Mouse (Mus musculus) spleen, adult 12 weeks (tissue): Measurements from ENCODE around the gene Epop.
"Not testable (repeated sequence)": the region's sequence is repeated elsewhere in the genome, so short reads cannot be mapped to it uniquely, and the experiment has no call there.

ENCODE experiments used
- DNase-seq: peaks from one replicate; pipeline ENCODE4 v3.0.0; 2022; ENCODE audit warnings: low spot score

The Epop gene

GRCm38 (mm10) chr11:97660734-97661647, 31.5 kb upstream of the Epop start:
- DNase-seq = no peak

GRCm38 (mm10) chr11:97659990-97660714, 30.6 kb upstream of the Epop start:
- DNase-seq = peak; percentile 41

DNA sequence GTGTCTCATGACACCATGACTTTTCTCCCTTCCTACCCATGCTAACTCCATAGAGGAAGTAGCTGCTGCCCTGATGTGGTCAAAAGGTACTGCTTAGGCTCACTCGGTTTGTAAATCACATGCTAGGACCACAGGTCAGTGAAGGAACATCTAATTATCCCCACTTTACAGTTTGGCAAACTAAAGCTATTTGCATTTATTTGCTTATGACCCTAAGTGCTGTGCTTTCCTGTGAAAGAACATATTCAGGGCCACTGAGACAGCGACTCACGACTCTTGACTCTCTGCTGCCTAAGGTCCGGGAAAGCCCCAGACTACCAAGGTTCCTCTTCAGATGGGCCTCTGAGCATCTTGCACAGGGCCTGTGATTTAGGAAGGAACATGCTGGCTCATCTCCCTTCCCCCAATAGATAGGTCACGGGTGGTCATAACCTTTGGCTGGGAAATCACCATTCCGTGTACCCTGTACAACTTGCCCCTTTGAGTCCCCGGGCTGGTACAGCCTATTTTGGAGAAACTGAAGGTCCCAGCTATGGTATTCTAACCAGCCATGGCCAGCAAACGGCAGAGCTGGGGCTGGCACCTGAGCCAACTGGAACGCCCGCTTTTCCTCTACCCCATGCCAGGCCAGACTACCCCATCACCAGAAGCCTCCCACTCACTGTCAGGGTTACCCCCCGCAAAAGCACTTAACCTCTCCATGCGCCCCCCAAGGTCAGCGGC, 29.9 kb upstream of the Epop start:
- peak; percentile 55 for DNase-seq

- DNase-seq = no peak
Measured at GRCm38 (mm10) chr11:97658751-97659266, 29.3 kb upstream of the Epop start.

DNA sequence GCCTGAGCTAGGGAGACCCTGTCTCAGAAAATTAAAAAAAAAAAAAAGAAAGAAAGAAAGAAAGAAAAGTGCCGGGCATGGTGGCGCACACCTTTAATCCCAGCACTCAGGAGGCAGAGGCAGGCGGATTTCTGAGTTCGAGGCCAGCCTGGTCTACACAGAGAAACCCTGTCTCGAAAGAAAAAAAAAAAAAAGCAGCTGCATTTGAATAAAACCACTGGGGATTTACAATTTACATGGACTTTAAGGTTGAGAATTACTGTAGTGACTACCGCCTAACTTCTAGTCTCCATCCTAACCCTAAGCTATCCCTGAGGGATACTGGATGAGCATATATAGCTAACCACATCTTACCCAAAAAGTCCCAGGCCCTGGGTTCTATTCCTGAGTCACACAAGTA, 28.5 kb upstream of the Epop start:
- not testable (repeated sequence) for DNase-seq

DNA sequence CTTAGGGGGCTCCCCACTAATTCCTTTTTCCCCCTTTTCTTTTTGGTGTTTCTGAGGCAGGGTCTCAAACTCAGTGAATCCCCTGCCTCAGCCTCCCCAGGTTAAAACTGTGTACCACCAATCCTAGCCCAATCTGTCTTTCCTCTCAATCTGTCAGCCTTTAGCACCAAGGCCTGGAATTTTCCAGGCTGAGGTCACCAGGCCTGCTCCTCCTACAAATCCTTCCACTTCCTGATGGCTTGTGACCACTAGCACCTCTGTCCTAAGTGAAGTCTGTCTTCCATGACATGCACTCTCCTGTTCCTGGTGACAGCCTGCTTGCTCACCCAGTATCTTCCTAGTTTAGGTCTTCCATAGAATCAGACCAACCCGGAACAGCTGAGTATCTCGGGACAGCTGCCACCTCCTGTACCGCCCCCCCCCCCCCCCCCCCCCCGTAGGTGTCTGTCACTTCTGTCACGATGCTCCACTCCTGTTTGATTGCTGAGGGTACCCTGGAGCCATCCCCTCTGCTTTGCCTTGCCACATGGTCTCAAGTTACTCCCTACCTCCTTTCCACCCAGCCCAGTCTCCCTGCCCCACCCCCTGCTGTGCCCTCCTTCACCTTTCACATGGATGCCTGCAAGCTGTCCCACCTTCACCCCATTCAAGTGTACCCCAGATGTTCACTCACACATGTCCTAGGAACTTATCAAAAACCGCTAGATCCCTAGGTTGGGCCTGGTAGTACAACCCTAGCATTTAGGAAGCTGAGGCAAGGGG, 27.9 kb upstream of the Epop start:
- DNase-seq = no peak

DNA sequence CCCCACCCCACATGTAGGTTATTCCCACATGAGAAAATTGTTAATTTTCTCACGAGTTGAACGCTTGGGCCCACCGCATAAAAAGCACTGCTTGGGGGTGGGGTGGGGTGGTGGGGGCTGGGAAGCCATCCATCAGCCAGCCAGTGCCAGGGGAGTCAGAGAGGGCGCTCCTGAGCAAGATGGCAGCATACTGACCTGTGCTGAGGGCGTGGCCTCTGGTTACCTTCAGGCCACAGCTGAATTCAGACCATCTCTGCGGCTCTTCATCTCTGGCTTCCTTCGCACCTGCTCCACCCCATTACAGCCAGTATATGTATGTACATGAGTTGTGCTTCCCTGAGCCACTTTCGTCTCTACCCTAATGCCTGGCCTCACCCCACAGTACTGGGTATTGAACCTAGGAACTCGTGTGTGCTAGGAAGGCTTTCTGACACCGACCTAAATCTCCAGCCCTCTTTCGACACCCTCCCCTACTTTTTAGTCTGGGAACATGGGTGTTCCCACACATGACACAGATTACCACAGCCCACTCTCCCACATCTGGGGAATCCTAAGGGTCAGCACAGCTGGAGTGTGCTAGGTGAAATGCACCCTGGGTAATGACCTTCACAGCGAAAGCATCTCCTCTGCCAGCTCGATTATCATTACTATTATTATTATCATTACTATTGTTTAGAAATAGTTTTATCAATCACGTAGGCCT, 26.9 kb upstream of the Epop start:
- DNase-seq = no peak

DNA sequence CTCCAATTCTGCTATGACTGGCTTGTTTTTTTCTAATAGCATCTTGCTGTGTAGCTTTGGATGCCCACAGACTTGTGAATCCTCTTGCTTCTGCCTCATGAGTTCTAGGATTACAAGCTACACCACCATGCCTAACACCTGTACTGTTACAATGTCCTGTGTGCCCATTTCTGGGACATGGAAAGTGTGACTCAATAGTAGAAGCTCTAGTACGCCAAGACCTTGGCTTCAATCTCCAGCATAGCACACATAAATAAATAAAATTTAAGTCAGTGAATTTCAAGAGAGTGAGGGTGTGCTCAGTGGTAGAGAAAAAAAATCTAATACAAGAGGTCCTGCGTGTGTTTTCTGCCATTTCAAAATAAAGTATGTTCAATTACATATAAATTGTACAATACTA, 24.7 kb upstream of the Epop start:
- no peak for DNase-seq

GRCm38 (mm10) chr11:97653376-97653775, 23.9 kb upstream of the Epop start:
- DNase-seq = not testable (repeated sequence)

DNA sequence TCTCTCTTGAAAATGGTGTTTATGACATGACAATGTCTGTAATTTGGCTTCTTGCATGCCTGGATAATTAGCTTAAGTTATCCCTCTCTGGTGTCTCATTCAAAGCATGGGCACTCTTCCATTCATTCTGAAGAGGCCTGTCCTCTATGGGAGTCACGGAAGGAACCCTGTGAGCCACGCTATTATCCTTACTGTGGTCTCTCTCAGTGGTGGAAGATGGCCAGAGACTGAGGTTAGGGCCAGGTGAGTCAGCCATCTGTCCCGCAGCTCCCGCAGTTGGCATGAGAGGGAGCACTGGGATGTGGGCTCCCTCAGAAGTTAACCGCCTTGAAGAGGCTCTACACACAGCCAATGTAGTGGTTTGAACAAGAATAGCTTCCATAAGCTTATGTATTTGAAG, 20.8 kb upstream of the Epop start:
- DNase-seq = no peak

DNA sequence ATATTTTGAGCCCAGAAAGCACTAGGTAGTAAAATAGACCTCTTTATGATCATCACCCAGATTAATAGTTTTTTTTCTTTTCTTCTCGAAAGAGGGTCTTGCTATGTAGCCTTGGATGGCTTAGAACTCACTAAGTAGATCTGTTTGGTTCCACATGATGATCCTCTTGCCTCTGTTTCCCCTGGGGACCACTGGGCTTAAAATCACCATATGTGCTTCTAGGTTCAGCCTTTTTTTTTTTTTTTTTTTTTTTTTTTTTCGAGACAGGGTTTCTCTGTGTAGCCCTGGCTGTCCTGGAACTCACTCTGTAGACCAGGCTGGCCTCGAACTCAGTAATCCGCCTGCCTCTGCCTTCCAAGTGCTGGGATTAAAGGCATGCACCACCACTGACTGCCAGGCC, 19.0 kb upstream of the Epop start:
- DNase-seq = not testable (repeated sequence)

- no peak for DNase-seq
Measured at GRCm38 (mm10) chr11:97644834-97645233, 15.3 kb upstream of the Epop start.

- DNase-seq = no peak
Measured at GRCm38 (mm10) chr11:97643380-97644055, 14.0 kb upstream of the Epop start.

- no peak for DNase-seq
Measured at GRCm38 (mm10) chr11:97642746-97643145, 13.2 kb upstream of the Epop start.

DNA sequence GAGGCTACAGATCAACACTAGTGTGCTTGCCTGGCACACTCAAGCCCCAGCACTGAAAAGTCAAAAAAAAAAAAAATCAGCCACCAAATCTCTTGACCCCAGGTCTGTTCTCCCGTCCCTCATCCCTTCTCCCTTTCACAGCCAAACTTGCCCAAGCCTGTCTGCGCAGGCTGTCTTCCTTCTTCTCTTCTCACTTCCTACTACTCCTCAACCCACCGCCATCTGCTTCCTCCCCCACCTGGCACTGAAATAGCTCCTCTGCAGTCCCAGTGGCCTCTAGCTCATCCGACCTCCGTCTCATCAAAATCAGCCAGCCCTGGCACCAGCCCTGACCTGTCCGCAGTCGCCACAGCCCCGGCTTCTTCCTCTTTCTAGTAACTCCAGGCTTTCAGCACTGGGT, 12.2 kb upstream of the Epop start:
- no peak for DNase-seq

- DNase-seq = no peak
Measured at GRCm38 (mm10) chr11:97635468-97636019, 6.0 kb upstream of the Epop start.

- not testable (repeated sequence) for DNase-seq
Measured at GRCm38 (mm10) chr11:97632440-97632839, 2.9 kb upstream of the Epop start.

DNA sequence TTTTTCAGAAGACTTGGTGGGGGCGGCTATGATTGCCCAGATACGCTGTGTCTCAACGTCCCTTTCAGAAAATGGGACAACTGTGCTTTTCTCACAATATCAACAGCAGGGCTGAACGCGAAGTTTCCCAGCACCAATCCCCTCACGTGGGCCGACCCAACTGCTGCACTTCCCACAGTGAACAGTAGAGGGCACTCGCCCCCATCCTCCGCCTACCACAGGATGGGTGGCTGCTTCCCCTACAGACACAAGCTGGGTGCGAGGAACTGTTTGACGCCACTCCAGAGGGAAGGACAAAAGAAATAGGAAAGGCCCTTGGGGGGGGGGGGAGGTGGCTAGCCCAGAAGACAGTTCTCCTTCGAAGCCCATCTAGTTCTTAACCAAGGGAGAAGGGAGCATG, 2.4 kb upstream of the Epop start:
- DNase-seq = peak; percentile 68

GRCm38 (mm10) chr11:97631500-97631899, 2.0 kb upstream of the Epop start:
- no peak for DNase-seq

DNA sequence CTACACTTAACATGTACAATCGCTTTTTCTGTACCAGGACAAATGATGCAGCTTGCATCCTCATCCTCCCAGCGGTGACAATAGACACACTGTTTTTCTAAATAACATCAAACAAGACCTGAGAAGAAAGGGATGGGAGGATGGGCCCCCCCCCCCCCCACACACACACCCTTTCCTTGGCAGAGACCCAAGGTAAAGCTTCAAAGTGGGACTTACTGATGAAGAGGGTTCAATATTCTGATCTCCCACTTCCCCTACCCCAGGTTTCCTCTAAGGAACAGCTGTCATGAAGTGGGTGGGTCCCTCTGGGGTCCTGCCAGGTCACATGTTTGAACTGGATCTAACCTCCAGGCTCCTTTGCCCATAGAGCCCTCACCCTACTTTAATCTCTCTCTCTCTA, 1.5 kb upstream of the Epop start:
- no peak for DNase-seq
